Mouse (Mus musculus): ENCODE results near the gene Gm17387. TPM values are rescaled to one million over a fixed set of nuclear protein-coding genes. Genes with fewer than 3 reads are reported as not detected.

The Gm17387 gene
- not detected for total RNA-seq (2021)

DNA sequence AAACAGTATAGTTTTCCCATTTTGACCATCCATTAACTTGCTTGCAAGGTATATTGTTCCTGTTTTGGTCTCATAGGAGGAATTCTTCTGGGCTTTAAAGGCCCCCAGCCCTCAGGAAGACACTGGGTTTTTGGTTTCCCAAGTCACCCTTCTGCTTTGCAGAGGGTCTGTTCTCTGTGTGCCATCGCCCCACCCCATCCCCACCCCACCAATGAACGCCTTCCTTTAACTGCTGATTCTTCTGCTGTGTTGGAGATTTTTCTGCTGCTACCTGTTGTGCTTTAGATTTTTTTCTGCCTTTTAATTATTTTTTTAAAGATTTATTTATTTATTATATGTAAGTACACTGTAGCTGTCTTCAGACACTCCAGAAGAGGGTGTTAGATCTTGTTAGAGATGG is at the start of gene Gm17387:
Gene Gm17387, plus strand, starts transcription at position 301 of the 400 bp plus-strand sequence.
- DNase-seq: no peak
- intact Hi-C loops (cut with DNase I): no loop called here

DNA sequence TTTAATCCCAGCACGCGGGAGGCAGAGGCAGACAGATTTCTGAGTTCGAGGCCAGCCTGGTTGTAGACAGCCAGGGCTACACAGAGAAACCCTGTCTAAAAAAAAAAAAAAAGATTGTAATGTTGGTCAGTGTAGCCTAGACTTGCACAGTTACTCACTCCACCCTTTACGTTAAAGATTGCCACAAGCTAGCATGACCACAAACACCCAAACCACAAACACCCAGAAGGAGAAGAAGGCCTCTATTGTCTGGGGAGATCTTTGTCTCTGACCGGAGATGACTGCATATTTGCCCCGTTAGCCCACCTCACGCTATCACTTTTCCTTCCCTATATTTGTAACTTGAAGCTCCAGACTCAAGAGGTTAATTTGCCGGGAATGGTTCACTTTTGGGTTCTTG is 47.2 kb upstream of the Gm17387 start:
- DNase-seq: no peak
- intact Hi-C loops (cut with DNase I): no loop called here

DNA sequence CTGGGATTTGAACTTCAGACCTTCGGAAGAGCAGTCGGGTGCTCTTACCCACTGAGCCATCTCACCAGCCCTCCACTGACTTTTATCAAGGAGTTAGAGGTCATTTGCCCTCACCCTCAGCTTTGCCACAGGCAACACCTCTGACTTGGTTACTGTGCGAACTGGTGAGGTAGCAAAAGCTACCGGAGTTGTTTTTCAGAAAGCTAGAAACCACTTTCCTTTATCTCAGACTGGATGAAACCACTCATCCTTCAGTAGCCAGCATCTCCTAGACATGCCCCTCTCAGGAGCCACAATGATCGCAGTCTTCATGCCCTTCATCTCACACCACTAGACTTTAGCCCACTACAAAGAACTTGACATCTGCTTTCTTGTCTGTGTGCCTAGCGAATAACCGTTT is 46.0 kb upstream of the Gm17387 start:
- intact Hi-C loops (cut with DNase I): no loop called here
- DNase-seq: no peak

DNA sequence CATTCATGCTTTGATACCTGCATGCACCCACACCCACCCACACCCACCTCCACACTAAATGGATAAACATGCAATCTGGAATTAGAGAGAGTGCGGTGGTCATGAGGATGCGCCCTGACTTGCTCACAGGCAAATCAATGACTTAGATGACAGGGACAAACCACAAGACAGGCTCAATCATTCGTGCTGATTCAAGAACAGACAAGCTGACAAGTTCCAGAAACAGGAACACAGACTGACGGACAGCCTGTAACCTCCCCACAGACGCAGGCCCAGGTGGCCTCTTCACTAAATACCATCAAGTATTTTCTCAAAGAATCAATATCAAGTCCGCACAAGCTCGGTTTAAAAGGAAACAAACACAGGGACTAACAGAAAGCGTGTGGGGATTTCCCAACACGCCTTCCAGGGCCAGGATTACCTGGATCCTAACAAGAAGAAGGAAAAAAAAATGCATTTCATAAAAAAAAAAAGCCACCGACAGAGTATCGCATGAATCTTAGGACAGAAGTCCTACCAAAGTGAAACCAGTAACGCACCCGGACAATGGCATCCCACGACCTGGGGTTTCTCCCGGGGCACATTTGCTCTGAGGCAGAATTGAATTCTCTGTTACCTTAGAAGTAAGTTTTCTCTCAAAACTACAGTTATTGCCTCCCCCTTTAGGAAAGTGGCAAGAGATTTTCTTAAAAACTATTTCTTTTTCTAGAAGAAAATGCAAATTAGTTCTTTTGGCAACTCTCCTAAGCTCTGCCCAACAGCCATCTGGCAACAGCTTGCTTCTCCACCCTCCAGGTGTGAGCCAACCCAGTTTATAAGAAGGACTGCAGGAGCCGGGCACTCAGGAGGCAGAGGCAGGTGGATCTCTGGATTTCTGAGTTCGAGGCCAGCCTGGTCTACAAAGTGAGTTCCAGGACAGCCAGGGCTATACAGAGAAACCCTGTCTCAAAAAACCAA is 41.5 kb upstream of the Gm17387 start:
- intact Hi-C loops (cut with DNase I): no loop called here
- no peak for DNase-seq

DNA sequence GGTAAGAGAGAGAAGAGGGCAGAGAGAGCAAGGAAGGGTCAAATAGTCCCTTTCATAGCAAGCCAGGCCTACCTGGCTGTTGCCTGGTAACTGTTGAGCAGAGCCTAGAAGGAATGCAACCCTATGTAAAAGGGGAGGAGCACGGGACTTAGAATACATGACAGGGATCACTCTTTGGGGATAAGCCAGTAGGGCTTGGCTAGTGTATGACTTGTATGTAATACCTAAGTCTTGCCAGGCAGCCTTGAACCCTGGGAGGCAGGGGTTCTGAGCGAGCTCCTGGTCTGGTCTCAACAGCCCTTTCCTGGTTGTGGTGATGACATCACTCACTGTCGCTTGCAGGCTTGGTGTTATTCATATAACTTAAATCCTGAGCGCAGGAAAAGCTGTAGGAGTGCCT is 39.9 kb upstream of the Gm17387 start:
- intact Hi-C loops (cut with DNase I): no loop called here
- no peak for DNase-seq

DNA sequence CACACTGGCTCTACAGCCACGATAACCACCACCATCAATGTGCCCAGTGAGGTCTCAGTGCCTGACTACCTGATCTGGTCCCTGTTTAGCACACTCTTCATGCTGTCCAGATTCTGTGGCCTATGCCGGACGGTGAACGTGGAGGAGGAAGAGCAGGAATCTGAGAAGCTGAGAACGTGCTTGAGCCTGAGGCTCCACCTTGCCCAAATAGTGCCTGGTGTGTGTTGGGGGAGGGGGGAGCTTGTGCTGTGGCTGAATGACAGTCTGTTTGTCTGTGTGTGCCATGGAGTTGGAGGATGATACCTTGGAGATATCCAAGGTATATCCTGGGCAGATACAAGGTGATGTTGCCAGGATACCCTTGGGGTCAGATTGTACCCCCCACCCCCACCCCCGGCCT is 38.7 kb upstream of the Gm17387 start:
- intact Hi-C loops (cut with DNase I): no loop called here
- DNase-seq: no peak

DNA sequence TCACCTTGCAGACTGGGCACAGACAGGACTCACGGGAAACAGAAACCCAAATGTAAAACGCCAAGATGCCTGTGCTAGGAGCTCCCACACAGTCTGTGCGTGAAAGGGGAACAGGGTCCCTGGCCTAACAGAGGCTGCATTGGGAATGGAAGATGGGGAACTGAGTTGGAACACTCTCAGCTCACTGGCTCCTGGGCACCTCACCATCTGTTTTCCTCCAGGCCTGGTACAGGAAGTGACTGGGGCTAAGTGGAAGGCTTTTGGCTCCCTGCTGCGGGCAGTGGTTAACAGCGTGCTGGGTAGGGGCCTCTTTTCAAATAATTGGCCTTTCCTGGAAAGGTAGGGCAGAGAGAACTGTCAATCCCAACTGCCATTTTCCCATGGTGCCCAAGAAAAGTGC is 38.3 kb upstream of the Gm17387 start:
- DNase-seq: no peak
- intact Hi-C loops (cut with DNase I): no loop called here

DNA sequence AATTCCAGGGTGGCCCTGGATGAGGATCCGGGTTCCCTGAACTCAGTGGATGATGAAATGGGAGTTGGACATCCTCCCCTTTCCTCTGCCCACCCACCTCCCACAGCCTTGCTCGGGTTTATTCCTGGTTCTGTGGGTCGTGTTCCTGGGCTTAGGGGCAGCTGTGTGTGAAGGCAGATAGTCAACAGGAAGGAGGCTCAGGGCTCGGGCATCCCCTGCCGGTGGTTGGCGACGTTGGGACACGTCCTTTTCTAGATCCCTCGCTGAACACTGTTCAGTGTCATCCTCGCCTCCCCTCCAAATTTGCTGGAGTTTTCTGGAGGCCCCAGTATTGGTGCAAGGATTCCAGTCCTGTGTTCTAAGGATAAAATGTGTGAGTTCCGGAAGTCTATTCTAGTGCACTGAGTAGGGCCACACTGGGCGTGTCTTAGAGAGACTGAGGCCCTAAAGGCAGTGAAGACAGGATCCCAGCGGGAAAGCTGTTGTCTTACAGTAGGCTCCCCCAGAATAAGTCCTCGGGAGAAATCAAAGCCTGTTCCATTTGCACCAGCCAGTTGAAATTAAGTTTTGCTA is 37.7 kb upstream of the Gm17387 start:
- intact Hi-C loops (cut with DNase I): no loop called here
- DNase-seq: no peak

DNA sequence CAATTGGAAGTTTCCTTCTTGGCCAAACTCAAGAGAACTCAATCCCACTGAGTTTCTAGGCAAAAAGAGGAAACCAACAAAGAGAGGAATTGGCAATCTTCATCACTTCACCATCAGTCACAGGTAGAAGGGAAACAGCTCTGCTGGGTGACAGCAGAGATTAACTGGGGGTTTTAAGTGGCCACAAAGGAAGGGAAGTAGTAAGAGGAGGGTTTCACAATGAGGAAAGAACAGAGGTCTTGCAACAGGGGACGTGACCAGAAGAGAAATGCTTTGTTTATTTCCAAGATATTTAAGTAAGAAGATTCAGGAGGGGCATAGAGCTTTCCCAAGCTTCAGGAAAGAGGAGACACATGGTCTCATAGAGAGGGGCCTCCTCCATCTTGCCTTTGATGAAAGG is 31.1 kb upstream of the Gm17387 start:
- DNase-seq: no peak
- intact Hi-C loops (cut with DNase I): no loop called here

DNA sequence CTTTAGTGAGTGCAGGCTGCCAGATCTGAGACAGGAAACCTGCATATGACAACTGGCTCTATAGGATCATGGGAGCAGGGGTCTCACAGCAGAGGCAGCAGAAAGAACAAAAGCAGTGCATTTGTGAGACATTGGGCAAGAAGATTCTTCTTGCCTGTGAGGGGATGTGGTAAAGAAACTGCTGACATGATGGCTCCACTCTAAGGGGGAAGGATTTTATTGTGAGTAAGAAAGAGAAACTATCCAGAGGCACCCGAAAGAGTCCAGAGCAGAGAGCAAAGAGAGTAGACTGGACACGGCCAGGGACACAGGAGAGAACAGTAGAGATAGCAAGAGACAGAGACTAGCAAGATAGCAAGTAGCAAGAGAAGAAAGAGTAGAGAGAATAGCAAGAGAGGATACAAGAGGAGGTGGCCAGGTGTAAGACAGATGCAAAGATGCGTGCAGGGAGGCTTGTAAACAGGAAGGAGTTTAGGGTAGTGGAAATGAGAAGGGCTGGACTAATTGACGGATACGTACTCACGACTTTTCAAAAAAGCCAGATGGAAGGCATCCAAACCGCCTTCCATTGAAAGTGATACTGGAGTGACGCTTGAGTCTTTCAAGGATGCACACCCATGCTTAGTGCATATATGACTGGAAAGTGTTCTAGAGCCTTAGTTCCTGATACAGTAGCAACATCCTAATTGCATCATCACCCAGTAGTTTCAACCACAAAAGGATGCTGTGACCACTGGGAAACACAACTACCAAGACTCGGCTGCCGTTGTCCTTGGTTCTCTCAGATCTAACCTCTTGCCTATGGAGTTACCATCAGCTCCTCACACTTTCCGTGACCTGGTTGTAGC is 29.9 kb upstream of the Gm17387 start:
- intact Hi-C loops (cut with DNase I): no loop called here

DNA sequence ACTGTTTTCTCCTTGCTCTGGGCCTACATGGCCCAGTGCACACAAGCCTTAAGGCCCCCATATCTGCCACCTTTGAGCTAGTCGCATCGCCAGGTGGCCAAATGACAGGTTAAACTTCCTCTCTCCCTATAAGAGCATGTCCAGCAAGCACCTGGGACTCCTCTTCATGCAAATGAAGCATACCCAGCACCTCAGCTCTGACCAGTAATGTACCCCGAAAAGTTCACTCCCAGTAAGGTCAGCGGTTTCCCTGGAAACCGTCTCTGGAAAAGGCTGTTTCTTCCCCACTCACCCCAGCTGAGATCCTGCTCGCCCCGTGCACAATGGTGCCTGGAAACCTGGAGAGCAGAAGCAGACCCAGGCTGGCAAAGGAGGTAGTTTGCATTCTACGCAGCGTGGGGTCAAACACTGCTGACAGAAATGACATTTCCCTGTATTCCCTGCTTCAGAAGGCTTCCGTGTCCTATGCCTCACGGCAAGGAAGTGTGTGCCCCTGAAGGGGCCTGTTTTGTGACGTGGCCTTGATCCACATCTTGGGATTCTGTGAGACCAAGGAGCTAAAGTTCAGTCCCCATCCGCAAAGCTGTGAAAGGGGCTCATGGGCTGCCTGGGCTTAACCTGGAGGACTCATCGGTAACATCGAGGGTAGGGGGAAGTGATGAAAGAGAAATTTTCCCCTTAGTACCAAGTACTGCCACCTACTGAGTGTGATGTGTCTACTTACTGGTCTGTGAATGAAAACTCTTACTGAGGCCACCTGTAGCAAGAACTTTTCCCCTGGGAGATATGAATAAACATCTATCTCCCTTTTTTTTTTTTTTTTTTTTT is 27.8 kb upstream of the Gm17387 start:
- intact Hi-C loops (cut with DNase I): no loop called here
- DNase-seq: no peak

More for the DNA sequence above, 29.9 kb upstream of the Gm17387 start:
- no peak for DNase-seq

DNA sequence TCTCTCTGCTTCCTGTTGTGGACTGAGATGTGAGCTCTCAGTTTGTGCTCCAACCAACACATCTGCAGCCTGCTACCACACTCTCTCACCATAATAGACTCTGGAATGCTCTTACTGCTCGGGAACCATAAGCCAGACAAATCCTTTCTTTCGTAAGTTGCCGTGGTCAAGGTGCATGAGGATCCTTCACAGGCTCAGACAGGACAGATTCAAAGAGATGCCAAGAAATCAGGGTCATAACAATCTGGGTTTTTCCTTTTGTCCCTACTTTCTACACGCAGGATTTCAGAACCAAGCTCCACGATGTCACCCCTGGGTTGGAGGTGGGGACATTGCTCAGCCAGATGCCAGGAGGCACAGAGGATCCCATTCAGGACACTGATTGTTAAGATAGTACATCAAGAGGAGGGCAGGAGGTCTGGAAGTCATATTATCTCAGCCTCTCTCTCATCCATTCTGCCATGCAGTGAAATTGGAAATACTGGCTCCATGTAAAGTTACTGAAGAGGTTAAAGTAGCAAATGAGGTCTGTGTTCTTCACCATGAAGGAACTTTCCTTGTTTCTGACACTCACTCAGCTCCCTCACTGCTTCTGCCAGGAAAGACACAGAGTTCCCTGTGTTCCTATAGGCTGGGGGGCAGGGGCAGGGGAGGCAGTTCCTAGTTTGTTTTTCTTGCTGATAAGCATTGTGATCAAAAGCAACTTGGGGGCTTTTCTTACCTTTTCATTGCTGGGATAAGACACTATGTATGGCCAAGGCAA is 25.5 kb upstream of the Gm17387 start:
- intact Hi-C loops (cut with DNase I): no loop called here
- no peak for DNase-seq

DNA sequence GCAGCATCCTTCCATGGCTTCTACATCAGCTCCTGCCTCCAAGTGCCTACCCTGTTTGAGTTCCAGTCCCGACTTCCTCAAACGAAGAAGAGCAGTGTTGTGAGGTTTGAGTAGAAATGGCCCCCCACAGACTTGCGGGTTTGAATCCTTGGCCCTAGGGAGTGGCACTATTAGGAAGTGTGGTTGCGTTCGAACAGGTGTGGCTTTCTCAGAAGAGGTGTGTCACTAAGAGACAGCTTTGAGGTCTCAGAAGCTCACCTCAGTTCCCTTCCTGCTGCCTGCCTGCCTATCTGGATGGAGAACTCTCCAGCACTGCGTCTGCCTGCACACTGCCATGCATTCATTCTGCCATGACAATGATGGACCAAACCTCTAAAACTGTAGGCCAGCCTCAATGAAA is 22.5 kb upstream of the Gm17387 start:
- intact Hi-C loops (cut with DNase I): loop anchor here (5.0 kb wide), 1 partner anchor 34 kb away; no protein-coding TSS in a partner anchor
- DNase-seq: no peak

DNA sequence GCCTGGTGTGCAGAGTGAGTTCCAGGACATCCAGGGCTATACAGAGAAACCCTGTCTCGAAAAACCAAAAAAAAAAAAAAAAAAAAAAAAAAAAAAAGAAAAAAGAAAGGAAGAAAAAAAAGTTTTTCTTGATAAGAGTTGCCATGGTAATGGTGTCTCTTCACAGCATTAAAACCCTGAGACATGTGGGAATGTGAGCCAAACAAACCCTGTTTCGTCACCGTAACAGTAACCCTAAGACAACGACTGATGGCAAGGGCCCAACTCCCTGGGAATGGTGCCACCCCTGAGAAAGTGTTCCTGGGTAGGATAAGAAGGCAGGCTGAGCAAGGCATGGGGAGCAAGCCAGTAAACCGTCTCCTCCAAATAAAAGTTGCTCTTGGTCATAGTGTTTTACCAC is 22.0 kb upstream of the Gm17387 start:
- intact Hi-C loops (cut with DNase I): loop anchor here (5.0 kb wide), 1 partner anchor 35 kb away; no protein-coding TSS in a partner anchor
- peak; percentile 19 for DNase-seq

DNA sequence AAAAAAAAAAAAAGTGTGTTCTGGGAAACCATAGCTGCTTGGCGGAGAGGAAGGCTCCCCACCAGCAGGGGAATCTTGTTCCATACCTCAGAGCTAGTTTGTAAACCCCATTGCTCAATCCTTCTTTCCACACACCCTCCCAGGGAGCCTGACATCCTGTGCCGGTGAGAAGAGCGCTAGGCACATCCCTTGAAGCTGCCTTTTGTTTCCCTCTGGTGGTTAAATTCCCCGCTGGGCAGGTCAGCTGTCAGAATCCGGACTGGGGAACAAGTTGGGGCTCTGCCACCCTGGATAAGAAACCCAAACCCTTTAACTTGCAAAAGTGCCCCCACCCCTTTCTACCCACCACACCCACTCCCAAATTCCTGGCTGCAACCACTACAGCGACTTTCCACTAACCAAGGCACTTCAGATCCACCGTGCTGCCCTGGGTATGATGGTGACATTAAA is 20.6 kb upstream of the Gm17387 start:
- intact Hi-C loops (cut with DNase I): loop anchor here (1.0 to 5.0 kb wide), 3 partner anchors 36 to 166 kb away; no protein-coding TSS in a partner anchor
- DNase-seq: peak; percentile 52 to 57

DNA sequence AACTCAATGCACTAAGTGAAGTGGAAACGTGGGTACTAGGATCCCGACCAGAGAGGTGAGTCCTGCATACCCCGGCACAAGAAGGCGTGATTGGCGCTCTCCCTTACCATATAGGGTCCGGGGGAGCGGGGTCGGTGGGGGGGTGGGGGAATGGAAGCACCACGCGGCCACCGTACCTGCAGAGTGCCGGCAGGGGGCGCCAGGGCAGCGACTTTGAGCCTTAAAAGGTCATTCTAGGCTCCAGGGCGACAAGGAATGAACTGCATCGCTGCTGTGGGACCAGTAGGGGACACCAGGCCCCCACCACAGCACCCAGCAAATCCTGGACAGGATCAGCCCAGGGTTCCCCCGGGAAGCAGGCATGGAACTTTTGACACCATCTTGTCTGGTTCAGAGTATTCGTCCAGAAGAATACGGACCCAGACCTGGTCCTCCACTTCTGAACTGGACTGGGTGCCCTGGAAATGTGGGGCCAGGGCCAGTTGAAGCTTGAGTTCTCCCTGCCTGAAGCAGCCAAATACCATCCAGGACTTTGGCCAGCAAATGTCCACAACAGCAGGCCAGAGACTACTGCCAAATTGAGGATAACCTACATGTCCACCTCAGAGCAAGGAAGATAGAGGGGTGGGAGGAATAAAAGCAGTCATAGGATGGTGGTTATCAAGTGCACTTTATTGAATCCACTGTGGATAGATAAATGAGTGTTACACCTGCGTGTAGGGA is 19.8 kb upstream of the Gm17387 start:
- DNase-seq: peak; percentile 83 to 90
- intact Hi-C loops (cut with DNase I): loop anchor here (1.0 to 5.0 kb wide), 6 partner anchors 37 to 166 kb away; partner anchors contain the start of gene Pgghg

DNA sequence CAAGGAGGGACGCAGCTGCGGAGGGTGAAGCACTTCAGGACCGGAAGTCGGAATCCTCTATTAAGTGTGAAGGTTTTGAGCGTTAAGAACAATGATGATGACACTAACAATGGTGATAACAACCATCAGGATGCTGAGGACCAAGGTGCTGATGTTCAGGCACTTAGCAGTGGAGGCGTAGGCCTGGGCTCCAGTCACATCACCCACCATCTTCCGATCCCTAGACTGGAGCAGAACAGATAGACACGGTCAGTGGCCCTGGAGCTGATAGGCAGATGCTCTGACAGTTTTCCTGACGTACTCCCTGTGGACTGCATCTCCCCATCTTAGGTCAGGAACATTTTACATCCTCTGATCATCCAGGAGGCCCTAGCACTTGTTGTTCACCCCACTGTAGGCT is 19.3 kb upstream of the Gm17387 start:
- intact Hi-C loops (cut with DNase I): loop anchor here (1.0 to 5.0 kb wide), 5 partner anchors 37 to 165 kb away; partner anchors contain the start of gene Pgghg
- peak in 1 of 2 experiments; percentile 24 for DNase-seq

DNA sequence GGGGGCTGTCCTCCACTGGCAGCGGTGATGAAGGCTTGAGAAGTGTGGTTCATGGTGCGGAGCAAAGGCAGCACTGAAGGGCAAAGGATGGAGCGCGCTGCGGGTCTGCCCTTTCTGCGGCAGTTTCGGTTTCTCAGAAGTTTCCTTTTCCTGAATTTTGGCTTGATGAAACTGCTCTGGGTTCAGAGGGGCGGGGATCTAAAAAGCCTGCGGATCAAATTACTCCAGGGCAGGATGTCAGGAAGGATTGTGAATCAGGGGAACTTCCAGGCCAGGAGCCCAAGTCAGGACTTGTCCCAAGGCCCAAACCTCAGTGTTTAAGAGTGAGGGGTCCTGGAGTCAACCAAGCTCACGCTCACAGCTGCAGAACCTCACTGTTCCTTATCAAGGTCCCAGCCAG is 18.3 kb upstream of the Gm17387 start, which contains the start of gene Ifitm3:
Gene Ifitm3, minus strand, starts transcription at position 178 of the 400 bp plus-strand sequence.
- peak; percentile 72 for DNase-seq
- intact Hi-C loops (cut with DNase I): no loop called here
